Mouse (Mus musculus) forebrain, embryonic 10.5 days (tissue): ENCODE results near the gene Wbp2. TPM values are rescaled to one million over a fixed set of nuclear protein-coding genes. Genes with fewer than 3 reads are reported as not detected.

Source experiments
- DNase-seq: peaks from one replicate; pipeline ENCODE4 v3.0.0-alpha.2; 2017; ENCODE audit warnings: low spot score; ENCODE audit errors: extremely low spot score
- H3K27ac ChIP-seq: fragments of 300-500 bp; sonication (generic); 2 replicates; pipeline ENCODE4 v1.5.1; 2016; ENCODE audit warnings: mild to moderate bottlenecking
- H3K27me3 ChIP-seq: fragments of 300-500 bp; sonication (generic); 2 replicates; pipeline ENCODE4 v1.6.1; 2016; ENCODE audit warnings: mild to moderate bottlenecking; ENCODE audit not compliant: poor library complexity, severe bottlenecking
- H3K36me3 ChIP-seq: fragments of 300-500 bp; sonication (generic); replicated peaks from 2 replicates; pipeline ENCODE4 v1.6.1; 2016; ENCODE audit warnings: mild to moderate bottlenecking, moderate library complexity
- H3K4me1 ChIP-seq: fragments of 300-500 bp; sonication (generic); 2 replicates; pipeline ENCODE4 v1.6.1; 2016
- H3K4me3 ChIP-seq: fragments of 300-500 bp; sonication (generic); 2 replicates; pipeline ENCODE4 v1.5.1; 2016; ENCODE audit warnings: mild to moderate bottlenecking, moderate library complexity
- H3K9me3 ChIP-seq: fragments of 300-500 bp; sonication (generic); 2 replicates; pipeline ENCODE4 v1.6.1; 2016; ENCODE audit warnings: mild to moderate bottlenecking, moderate library complexity
- WGBS: fragments of 180-500 bp; shearing (Covaris S2); methylation state at CpG from one replicate; pipeline ENCODE4 v1.1.7; 2016; 5-methylcytosine and 5-hydroxymethylcytosine counted together
- polyA plus RNA-seq: library from polyadenylated mRNA; unstranded; fragments of >200 nt; fragmentation: Nextera tagmentation; extraction: Ambion mirVana; gene quantifications from 2 replicates; pipeline ENCODE4 v1.2.1, GENCODE M21; 2016

Wbp2 gene
- polyA plus RNA-seq = 71.0 and 73.6 TPM in 2 replicates

DNA sequence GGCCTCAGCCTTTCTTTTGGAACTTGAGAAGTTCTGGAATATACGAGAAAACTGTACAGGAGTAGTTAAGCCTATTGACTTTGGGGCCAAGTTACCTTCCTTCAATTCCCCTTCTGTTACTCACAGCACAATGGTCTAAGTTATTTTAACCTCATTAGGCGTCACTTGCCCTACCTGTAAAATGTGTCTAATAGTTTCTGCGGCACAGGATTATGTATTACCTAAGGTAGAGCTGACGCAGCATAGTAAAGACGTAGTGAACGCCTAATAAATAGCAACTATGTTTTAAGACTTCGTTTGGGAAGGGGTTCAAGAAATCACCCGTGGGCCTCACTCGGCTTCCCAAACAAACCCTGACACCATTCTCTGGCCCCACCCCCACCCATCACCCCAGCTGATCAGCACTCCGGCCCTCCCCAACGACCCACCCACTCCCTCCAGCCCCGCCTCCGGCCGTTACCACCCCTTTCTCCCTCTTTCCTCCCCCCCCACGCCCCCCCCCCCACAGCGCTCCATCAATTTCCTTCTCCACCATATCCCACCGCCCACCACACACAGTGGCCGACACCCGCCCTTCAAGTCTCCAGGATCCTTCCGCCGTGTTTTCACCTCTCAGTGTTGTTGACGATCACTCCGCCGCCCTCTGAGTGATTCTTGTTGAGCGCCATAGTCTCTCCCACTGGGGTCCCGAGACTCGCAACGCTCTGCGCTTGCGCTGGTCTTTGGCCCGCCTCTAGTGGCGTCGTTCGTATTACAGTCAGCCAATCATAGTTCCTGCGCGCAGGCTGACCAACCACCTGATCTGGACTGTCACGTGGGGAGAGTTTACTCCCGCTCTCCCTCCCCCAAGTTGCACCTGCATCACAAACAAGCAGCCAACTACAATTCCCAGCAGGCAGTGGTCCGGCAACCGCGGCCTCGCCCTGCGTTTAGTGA, at the start of gene Wbp2:
TSS of gene Wbp2 (minus strand) at position 738 of the 936 bp plus-strand sequence.
- 8% methylated on average over 38 of the region's 43 CpGs for WGBS
- Histone ChIP-seq H3K36me3 (peaks cover 35% of the 10 kb centered on the region), H3K9me3 (no peaks in the 10 kb centered on the region), H3K4me1 (peaks cover 27% of the 10 kb centered on the region), H3K27me3 (no peaks in the 10 kb centered on the region), H3K27ac (peak within 1 kb of the TSS; percentile 89), H3K4me3 (peak within 1 kb of the TSS; percentile 61)
- DNase-seq = peak; percentile 99

DNA sequence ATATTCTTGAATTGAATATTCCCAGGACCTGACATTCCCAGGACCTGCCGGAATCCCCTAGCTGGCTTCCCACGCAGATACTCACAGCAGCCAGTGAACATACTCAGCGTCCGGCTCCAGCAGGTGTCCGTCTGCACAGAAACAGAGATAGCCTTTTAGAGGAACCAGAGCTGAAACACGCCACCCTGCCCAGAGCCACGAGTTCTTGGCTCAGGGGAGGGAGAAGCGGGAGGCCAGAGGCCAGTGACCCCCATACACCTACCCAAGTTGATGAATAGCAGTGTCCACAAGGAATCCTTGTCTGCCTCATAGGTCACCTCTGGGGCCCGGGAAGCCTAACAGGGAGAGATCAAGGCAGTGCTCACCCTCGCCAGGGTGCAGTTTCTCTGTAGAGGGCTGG, 47.4 kb upstream of the Wbp2 start:
- 94% methylated on average over 10 of the region's 10 CpGs for WGBS
- H3K9me3 ChIP-seq = no peaks in the 10 kb centered on the region
- peaks cover 19% of the 10 kb centered on the region for H3K27me3 ChIP-seq
- H3K27ac ChIP-seq = no peak overlapping the region
- H3K4me1 ChIP-seq = peaks cover 55% of the 10 kb centered on the region
- DNase-seq = no peak
- no peak overlapping the region for H3K4me3 ChIP-seq
- H3K36me3 ChIP-seq = peaks cover 61% of the 10 kb centered on the region

DNA sequence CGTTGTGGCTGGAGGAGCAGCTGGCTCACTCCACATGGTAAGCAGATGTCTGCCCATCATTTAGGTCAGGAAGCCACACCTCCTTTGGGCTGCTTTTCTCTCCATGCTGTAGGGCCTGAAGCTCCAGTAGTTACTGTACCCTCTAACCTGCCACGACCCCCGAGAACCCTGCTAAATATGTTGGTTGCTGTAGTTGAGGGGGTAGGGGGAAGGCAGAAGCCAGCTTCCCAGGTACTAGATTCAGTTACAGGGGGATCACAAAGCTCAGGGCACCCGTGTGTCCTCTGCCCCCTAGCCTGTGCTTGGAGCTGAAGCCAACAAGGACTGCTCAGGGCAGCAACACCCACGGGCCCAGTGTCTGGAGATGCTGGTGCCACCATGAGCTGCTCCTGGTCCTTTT, 46.7 kb upstream of the Wbp2 start:
- Histone ChIP-seq H3K4me1 (peaks cover 49% of the 10 kb centered on the region), H3K27me3 (peaks cover 24% of the 10 kb centered on the region), H3K27ac (no peak overlapping the region), H3K4me3 (no peak overlapping the region), H3K36me3 (peaks cover 61% of the 10 kb centered on the region), H3K9me3 (no peaks in the 10 kb centered on the region)
- DNase-seq = no peak
- 73% methylated on average over 5 of the region's 5 CpGs for WGBS

DNA sequence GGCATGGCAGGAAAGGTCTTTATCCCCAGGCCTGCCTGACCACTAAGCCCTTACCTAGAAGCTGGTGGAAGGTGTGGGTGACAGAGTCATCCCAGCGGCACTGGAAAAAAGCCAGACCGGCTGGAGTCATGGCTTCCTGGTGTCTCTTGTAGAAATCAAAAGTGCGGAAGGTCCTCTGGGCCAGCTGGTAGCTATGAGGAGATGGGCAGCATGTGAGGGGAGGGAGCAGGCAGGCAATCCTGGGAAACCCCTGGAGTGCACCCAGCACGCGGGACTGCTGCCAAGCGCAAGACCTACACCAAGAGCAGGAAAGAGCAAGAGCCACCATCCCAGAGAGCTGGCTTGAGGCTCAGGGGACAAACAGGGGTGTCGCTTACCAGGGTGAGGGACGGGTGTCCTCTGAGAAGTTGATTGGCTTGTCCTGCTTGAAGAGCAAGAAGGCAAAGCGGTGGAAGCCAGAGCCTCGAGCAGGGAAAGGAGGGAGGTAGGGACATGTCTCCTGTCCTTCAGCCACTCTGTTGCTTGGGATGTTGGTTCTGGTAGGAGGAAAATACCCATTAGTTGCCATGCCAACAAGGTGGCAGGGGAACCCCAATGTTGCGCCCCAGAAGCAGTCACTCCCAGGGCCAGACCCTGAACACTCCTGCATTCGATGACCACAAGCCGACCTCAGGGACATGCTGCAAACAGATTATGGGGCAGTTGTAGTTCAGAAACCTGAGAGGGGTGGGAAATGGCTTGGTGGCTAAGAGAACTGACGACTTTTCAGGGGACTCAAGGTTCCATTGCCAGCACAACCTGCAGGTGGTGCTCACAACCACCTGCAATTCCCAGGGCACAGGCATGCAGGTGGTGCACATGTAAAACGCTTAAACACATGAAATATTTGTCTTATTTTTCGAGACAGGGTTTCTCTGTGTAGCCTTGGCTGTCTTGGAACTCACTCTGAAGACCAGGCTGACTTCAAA, 45.9 kb upstream of the Wbp2 start:
- H3K9me3 ChIP-seq = no peaks in the 10 kb centered on the region
- H3K4me1 ChIP-seq = peaks cover 48% of the 10 kb centered on the region
- H3K27me3 ChIP-seq = peaks cover 29% of the 10 kb centered on the region
- H3K27ac ChIP-seq = no peak overlapping the region
- no peak for DNase-seq
- H3K4me3 ChIP-seq = no peak overlapping the region
- H3K36me3 ChIP-seq = peaks cover 61% of the 10 kb centered on the region
- WGBS = 87% methylated on average over 16 of the region's 16 CpGs

DNA sequence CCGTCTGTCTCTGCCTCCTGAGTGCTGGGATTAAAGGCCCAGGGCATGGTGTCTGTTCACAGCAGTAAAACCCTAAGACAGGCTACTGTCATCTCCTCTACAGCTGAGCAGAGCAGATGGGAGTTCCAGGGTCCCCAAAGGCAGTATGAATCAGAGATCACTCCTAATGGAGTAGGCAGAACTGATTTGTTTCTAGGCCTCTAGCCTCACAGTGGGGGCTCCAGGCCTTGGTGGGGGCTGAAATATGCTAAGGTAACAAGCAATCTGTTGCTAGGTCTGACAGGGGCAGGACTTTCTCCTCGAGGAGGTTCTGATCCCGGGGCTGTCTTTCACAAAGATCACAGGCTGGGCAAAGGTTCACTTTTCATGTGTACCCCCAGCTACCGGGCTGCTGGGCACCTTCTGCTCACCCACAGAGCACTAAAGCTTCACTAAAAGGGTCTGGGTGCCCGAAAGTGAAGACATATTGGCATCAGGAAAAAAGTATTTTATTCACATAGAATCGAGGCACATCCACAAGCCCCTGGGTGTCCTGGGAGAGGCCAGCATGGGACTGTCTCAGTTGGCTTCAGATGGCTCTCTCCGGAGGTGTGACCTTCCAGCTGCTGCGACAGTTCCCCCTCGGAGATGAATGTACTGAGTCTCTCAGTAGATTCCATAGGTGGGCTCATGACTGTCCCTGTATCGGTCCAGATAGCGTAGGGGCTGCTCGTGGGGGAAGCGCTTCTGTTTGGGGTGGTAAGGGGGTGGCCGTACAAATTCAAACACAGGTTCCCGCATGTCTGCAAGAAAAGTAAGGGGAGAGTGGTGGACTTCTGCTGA, 44.8 kb upstream of the Wbp2 start:
- H3K4me3 ChIP-seq = peak overlapping the region; percentile 66
- H3K4me1 ChIP-seq = peaks cover 47% of the 10 kb centered on the region
- no peak for DNase-seq

DNA sequence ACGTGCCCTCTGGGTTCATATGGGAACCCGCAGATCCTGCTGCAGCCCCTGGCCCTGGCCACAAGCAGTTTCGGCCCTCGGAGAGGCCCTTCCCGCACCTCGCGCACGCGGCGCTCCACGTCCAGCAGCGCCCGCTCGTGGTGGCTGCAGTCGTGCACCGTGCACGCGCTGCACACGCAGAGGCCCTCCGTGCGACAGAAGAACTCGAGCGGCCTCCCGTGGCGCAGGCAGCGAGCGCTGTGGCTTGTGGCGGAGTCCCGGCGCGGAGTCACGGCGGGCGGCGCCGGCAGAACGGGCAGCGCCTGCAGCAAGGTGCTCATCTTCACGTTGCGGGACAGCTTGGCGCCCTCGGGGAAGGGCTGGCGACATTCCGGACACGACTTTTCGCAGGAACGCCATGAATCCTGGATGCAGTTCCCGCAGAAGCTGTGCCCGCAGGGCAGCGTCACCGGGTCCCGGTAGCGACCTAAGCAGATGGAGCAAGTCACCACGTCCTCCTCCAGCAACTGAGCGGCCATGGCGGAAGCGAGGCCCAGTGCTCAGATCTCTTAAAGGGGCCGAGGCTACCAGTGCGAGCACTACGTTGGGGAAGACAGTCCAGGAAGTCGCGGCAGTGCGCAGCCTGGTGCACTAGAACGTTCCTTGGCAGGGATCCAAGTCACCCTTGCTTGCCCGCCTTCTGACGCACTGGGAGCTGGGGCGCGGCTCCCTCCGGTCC, 43.9 kb upstream of the Wbp2 start, which contains the start of gene Trim65:
TSS of gene Trim65 (minus strand) at position 641 of the 718 bp plus-strand sequence.
- peak; percentile 80 for DNase-seq
- H3K36me3 ChIP-seq = peaks cover 52% of the 10 kb centered on the region
- H3K4me3 ChIP-seq = peak within 1 kb of the TSS; percentile 66
- H3K27me3 ChIP-seq = peaks cover 29% of the 10 kb centered on the region
- no peaks in the 10 kb centered on the region for H3K9me3 ChIP-seq
- H3K27ac ChIP-seq = peak within 1 kb of the TSS; percentile 90
- peaks cover 44% of the 10 kb centered on the region for H3K4me1 ChIP-seq
- 3% methylated on average over 69 of the region's 69 CpGs for WGBS

More for the DNA sequence above, 44.8 kb upstream of the Wbp2 start:
- Histone ChIP-seq H3K9me3 (no peaks in the 10 kb centered on the region), H3K36me3 (peaks cover 53% of the 10 kb centered on the region), H3K27me3 (peaks cover 29% of the 10 kb centered on the region), H3K27ac (peak overlapping the region; percentile 90)
- 87% methylated on average over 15 of the region's 15 CpGs for WGBS

DNA sequence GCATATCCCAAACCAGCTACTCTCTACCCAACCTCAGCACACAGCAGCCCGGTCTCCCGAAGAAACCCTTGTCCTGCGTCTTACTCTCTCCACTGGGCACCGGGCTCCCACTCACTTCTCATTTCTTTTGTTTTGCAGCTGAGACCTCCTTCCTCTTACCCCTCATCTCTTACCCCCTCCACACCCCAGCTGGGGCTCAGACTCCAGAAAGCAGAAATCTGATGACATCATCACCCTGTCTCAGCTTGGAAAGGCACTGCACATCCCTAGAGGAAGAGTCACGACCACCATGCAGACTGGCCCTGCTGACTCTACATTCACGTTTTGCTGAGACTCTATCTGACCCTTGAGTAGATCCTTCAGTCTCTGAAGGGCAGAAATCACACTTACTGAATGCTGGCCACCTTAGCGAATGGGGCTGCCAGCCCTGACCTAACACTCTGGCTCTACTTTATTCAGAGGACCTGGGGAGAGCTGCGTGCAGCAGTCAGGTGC, 43.2 kb upstream of the Wbp2 start:
- peaks cover 44% of the 10 kb centered on the region for H3K4me1 ChIP-seq
- H3K36me3 ChIP-seq = peaks cover 51% of the 10 kb centered on the region
- peak overlapping the region; percentile 90 for H3K27ac ChIP-seq
- DNase-seq = no peak
- H3K4me3 ChIP-seq = peak overlapping the region; percentile 66
- 47% methylated on average over 8 of the region's 8 CpGs for WGBS
- no peaks in the 10 kb centered on the region for H3K9me3 ChIP-seq
- H3K27me3 ChIP-seq = peaks cover 29% of the 10 kb centered on the region

DNA sequence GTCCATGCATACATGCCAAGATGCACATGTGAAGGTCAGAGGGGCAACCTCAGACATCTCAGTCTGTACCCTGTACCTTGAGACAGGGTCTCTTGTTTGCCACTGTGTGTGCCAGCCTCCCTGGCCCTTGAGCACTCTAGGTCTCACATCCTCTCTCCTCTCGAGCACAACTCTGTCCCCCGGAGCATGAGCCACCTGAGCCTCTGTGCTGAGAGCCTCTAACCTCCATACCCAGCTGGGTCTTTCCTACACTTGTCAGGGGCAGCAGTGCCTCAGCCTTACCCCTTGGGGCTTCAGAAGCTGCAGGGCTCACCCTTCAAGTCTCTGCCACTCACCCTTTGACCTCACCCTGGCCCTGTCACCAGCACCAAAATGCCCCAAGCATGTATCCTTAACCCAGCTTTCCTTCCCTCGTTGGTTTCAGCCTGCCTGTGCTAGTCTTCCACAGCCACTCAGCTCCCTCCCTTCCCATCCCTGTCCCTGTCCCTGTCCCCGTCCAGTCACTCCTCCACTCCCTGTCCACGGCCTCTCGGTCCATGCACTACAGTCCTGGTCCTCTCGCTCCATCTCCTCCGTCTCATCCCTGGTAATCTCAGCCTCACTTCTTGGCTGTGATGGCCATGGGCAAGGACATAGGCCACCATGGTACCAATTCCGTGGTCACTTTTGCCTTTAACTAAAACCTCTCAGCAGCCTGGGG, 42.4 kb upstream of the Wbp2 start:
- peaks cover 29% of the 10 kb centered on the region for H3K27me3 ChIP-seq
- H3K4me3 ChIP-seq = no peak overlapping the region
- no peak for DNase-seq
- H3K9me3 ChIP-seq = no peaks in the 10 kb centered on the region
- H3K27ac ChIP-seq = no peak overlapping the region; the same call in 1 of the 2 replicates
- peaks cover 44% of the 10 kb centered on the region for H3K4me1 ChIP-seq
- peaks cover 43% of the 10 kb centered on the region for H3K36me3 ChIP-seq
- WGBS = 78% methylated on average over 9 of the region's 9 CpGs

DNA sequence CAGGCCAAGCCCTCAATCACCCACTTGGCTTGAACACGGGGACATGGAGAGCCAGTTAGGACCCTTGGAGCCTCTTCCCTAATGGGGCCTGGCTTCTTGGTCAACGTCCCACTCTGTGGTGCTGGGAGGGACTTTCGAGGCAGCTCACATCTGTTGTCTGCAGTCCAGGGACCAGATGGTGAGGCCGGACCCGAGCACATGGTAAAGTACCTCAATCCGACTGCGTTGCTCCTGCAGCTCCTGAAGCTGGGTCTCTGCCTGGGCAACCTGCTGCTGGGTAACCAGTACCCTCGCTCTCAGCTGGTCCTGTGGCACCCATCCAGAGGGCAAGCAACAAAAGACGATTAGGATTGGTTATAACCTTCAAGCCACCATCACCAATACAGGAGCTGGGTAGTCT, 41.2 kb upstream of the Wbp2 start:
- 88% methylated on average over 9 of the region's 9 CpGs for WGBS
- H3K4me3 ChIP-seq = no peak overlapping the region; the same call in 1 of the 2 replicates
- no peak for DNase-seq

DNA sequence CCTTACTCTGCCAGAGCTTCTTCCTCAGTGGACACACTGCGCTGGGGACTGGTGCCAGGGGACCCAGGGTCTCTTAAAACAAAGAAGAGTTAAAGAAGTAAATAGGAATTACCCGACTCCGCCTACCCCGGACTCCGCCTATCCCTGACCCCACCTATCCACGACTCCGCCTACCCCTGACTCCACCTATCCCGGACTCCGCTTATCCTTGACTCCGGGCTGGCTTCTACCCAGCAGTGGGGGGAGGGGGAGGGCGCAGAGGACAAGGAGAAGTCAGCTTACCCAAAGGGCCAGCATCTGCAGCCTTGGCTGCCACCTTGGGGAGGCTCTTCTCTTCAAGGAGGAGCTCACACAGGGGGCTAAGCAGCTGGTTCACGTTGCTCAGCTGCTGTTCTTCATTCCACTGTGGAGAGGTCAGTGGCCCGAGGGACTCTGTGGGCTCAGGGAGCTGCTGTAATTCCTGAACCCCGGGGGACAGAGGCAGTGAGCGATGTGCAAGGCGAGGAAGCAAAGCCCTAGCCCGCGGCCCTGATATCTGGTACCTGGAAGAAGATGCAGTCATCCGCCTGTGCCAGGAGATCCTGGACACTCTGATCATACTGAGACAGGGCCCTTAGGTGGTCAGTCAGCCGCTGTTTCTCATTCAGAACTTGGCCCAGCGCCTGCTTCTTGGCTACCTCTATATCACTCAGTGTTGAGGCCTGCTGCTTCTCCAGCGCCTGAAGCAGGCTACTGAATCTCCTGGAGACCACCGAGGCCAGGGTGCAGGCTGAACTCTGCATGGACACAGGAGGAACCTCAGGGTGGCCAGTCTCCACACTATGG, 40.6 kb upstream of the Wbp2 start, which contains the start of gene Trim47:
TSS of gene Trim47 (minus strand) at position 55 of the 825 bp plus-strand sequence.
- Histone ChIP-seq H3K27me3 (peaks cover 29% of the 10 kb centered on the region), H3K9me3 (no peaks in the 10 kb centered on the region), H3K4me1 (peaks cover 49% of the 10 kb centered on the region), H3K4me3 (peak within 1 kb of the TSS; percentile 18), H3K27ac (peak within 1 kb of the TSS; percentile 60), H3K36me3 (peaks cover 25% of the 10 kb centered on the region)
- 23% methylated on average over 23 of the region's 23 CpGs for WGBS
- DNase-seq = peak; percentile 71

More for the DNA sequence above, 41.2 kb upstream of the Wbp2 start:
- Histone ChIP-seq H3K27me3 (peaks cover 29% of the 10 kb centered on the region), H3K9me3 (no peaks in the 10 kb centered on the region), H3K4me1 (peaks cover 49% of the 10 kb centered on the region), H3K27ac (peak overlapping the region; percentile 60; the same call in 1 of the 2 replicates), H3K36me3 (peaks cover 30% of the 10 kb centered on the region)
